Mouse (Mus musculus) kidney, embryonic 15.5 days (tissue): ENCODE measurements around the gene Rdh1. TPM values are rescaled to one million over a fixed set of nuclear protein-coding genes. Genes with fewer than 3 reads are reported as not detected.

ENCODE experiments used
- ATAC-seq: fragments of 200-750 bp; cut with Nextera tagmentation; replicated peaks from 2 replicates; pipeline ENCODE4 v1.8.0; 2017; ENCODE audit warnings: moderate TSS enrichment; ENCODE audit not compliant: low FRiP score
- H3K27ac ChIP-seq: fragments of 300-500 bp; sonication (generic); 2 replicates; pipeline ENCODE4 v1.5.1; 2015; ENCODE audit warnings: mild to moderate bottlenecking, inconsistent platforms
- H3K27me3 ChIP-seq: fragments of 300-500 bp; sonication (generic); 2 replicates; pipeline ENCODE4 v1.6.1; 2015; ENCODE audit warnings: inconsistent platforms
- H3K36me3 ChIP-seq: fragments of 300-500 bp; sonication (generic); 2 replicates; pipeline ENCODE4 v1.6.1; 2015; ENCODE audit warnings: inconsistent platforms
- H3K4me1 ChIP-seq: fragments of 300-500 bp; sonication (generic); 2 replicates; pipeline ENCODE4 v1.6.1; 2015; ENCODE audit warnings: inconsistent platforms
- H3K4me2 ChIP-seq: fragments of 300-500 bp; sonication (generic); 2 replicates; pipeline ENCODE4 v1.6.1; 2015; ENCODE audit warnings: moderate library complexity, mild to moderate bottlenecking, inconsistent platforms
- H3K4me3 ChIP-seq: fragments of 300-500 bp; sonication (generic); replicated peaks from 2 replicates; pipeline ENCODE4 v1.5.1; 2015; ENCODE audit warnings: mild to moderate bottlenecking, inconsistent platforms
- H3K9ac ChIP-seq: fragments of 300-500 bp; sonication (generic); 2 replicates; pipeline ENCODE4 v1.6.1; 2015; ENCODE audit warnings: mild to moderate bottlenecking, inconsistent platforms
- H3K9me3 ChIP-seq: fragments of 300-500 bp; sonication (generic); replicated peaks from 2 replicates; pipeline ENCODE4 v1.6.1; 2016; ENCODE audit warnings: inconsistent platforms
- WGBS: fragments of 180-500 bp; shearing (Covaris S2); methylation state at CpG from one replicate; pipeline ENCODE4 v1.1.7; 2015; ENCODE audit warnings: mixed read lengths; 5-methylcytosine and 5-hydroxymethylcytosine counted together
- polyA plus RNA-seq: library from polyadenylated mRNA; unstranded; fragments of >200 nt; fragmentation: Nextera tagmentation; extraction: Ambion mirVana; gene quantifications from 2 replicates; pipeline ENCODE4 v1.2.1, GENCODE M21; 2015

Gene Rdh1
- polyA plus RNA-seq, 1 experiment from 2014 or later: 0.12 TPM

- 0 out of 2 replicates have a peak overlapping the region, but pooled peaks have one; percentile 15 for H3K27ac ChIP-seq
- no peaks in the 10 kb centered on the region for H3K27me3 ChIP-seq
- H3K4me3 ChIP-seq: no peak overlapping the region
- peaks cover 45% of the 10 kb centered on the region for H3K4me1 ChIP-seq
- H3K4me2 ChIP-seq: no peak overlapping the region
- ATAC-seq: no peak
- 64% methylated on average over 2 of the region's 2 CpGs for WGBS
- no peak overlapping the region for H3K9ac ChIP-seq
- H3K36me3 ChIP-seq: no peaks in the 10 kb centered on the region; the same call in 1 of the 2 replicates
- no peaks in the 10 kb centered on the region for H3K9me3 ChIP-seq
These were observed 23.3 kb upstream of the Rdh1 start for GRCm38 (mm10) chr10:127736266-127736665.

GRCm38 (mm10) chr10:127736916-127737315 is 22.6 kb upstream of the Rdh1 start:
- H3K36me3 ChIP-seq: peaks cover 6% of the 10 kb centered on the region
- WGBS: 70% methylated on average over 4 of the region's 4 CpGs
- H3K4me3 ChIP-seq: no peak overlapping the region
- no peaks in the 10 kb centered on the region for H3K27me3 ChIP-seq
- H3K9ac ChIP-seq: no peak overlapping the region
- H3K4me2 ChIP-seq: no peak overlapping the region
- H3K9me3 ChIP-seq: no peaks in the 10 kb centered on the region
- no peak overlapping the region for H3K27ac ChIP-seq
- H3K4me1 ChIP-seq: peaks cover 43% of the 10 kb centered on the region
- no peak for ATAC-seq

GRCm38 (mm10) chr10:127737552-127737951 is 22.0 kb upstream of the Rdh1 start:
- no peaks in the 10 kb centered on the region for H3K27me3 ChIP-seq
- no peaks in the 10 kb centered on the region for H3K9me3 ChIP-seq
- H3K4me2 ChIP-seq: no peak overlapping the region
- no peak overlapping the region for H3K4me3 ChIP-seq
- peaks cover 13% of the 10 kb centered on the region for H3K36me3 ChIP-seq
- no peak overlapping the region for H3K9ac ChIP-seq
- 35% methylated on average over 2 of the region's 2 CpGs for WGBS
- H3K4me1 ChIP-seq: peaks cover 43% of the 10 kb centered on the region
- no peak for ATAC-seq
- no peak overlapping the region for H3K27ac ChIP-seq

GRCm38 (mm10) chr10:127738151-127738882 is 21.2 kb upstream of the Rdh1 start:
- Histone ChIP-seq H3K9ac (no peak overlapping the region), H3K4me3 (peak overlapping the region; percentile 95), H3K27ac (peak overlapping the region; percentile 91), H3K4me1 (peaks cover 43% of the 10 kb centered on the region), H3K27me3 (no peaks in the 10 kb centered on the region), H3K4me2 (peak overlapping the region; percentile 66), H3K9me3 (no peaks in the 10 kb centered on the region), H3K36me3 (peaks cover 20% of the 10 kb centered on the region)
- ATAC-seq: peak; percentile 35; the same call in 1 of the 2 replicates
- WGBS: 40% methylated on average over 13 of the region's 13 CpGs

GRCm38 (mm10) chr10:127739083-127739660 is 20.3 kb upstream of the Rdh1 start, which contains the start of gene Zbtb39:
Gene Zbtb39 (plus strand): TSS chr10:127739538.
- WGBS: under 1% methylated on average over 42 of the region's 61 CpGs
- peak; percentile 82 for ATAC-seq
- Histone ChIP-seq H3K9me3 (no peaks in the 10 kb centered on the region), H3K4me2 (peak within 1 kb of the TSS; percentile 66), H3K4me1 (peaks cover 38% of the 10 kb centered on the region), H3K9ac (peak within 1 kb of the TSS; percentile 99), H3K36me3 (peaks cover 29% of the 10 kb centered on the region), H3K27ac (peak within 1 kb of the TSS; percentile 91), H3K27me3 (no peaks in the 10 kb centered on the region), H3K4me3 (peak within 1 kb of the TSS; percentile 95)

DNA sequence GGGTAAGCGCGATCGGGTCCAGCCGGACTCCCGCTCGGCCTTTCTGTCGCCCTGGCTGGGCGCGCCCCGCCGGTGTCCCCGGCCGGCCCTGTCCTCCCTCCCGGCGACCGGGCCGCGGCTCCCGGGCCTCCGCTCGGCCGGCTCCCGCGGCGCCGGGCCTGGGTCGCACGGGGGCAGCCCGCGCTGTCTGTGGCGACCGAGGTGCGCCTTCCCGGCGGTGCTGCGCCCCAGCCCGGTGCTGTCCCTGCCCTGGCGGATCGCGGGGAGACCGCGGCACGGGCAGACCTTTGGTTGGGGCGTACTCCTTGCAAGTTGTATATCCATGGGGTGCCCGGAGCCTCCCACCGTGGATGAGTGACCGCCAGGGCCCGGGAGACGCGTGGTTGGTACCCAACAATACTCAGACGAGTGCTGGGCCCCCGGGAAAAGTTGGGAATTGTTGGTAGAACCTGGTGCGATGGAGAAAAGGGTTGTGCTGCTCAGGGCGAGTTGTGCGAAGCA is 19.8 kb upstream of the Rdh1 start:
- Histone ChIP-seq H3K27me3 (no peaks in the 10 kb centered on the region), H3K36me3 (peaks cover 34% of the 10 kb centered on the region), H3K4me3 (peak overlapping the region; percentile 95), H3K4me2 (peak overlapping the region; percentile 66), H3K4me1 (peaks cover 35% of the 10 kb centered on the region), H3K27ac (peak overlapping the region; percentile 91), H3K9me3 (no peaks in the 10 kb centered on the region), H3K9ac (peak overlapping the region; percentile 99)
- ATAC-seq: peak; percentile 56
- under 1% methylated on average over 47 of the region's 55 CpGs for WGBS

- H3K9me3 ChIP-seq: no peaks in the 10 kb centered on the region
- 72% methylated on average over 5 of the region's 5 CpGs for WGBS
- no peaks in the 10 kb centered on the region for H3K27me3 ChIP-seq
- H3K4me3 ChIP-seq: no peak overlapping the region
- no peak overlapping the region for H3K4me2 ChIP-seq
- H3K9ac ChIP-seq: no peak overlapping the region
- H3K36me3 ChIP-seq: peaks cover 67% of the 10 kb centered on the region
- H3K4me1 ChIP-seq: peaks cover 54% of the 10 kb centered on the region
- H3K27ac ChIP-seq: no peak overlapping the region
- ATAC-seq: no peak
These were observed 14.9 kb upstream of the Rdh1 start for GRCm38 (mm10) chr10:127744661-127745060.

GRCm38 (mm10) chr10:127745886-127746285 is 13.6 kb upstream of the Rdh1 start:
- H3K27ac ChIP-seq: no peak overlapping the region
- ATAC-seq: no peak
- H3K4me2 ChIP-seq: no peak overlapping the region
- no peak overlapping the region for H3K4me3 ChIP-seq
- peaks cover 67% of the 10 kb centered on the region for H3K36me3 ChIP-seq
- no peaks in the 10 kb centered on the region for H3K9me3 ChIP-seq
- H3K27me3 ChIP-seq: no peaks in the 10 kb centered on the region
- no peak overlapping the region for H3K9ac ChIP-seq
- WGBS: 68% methylated on average over 5 of the region's 5 CpGs
- peaks cover 54% of the 10 kb centered on the region for H3K4me1 ChIP-seq

- Histone ChIP-seq H3K4me1 (peaks cover 52% of the 10 kb centered on the region), H3K9me3 (no peaks in the 10 kb centered on the region), H3K4me3 (no peak overlapping the region), H3K36me3 (peaks cover 57% of the 10 kb centered on the region), H3K27me3 (no peaks in the 10 kb centered on the region), H3K4me2 (no peak overlapping the region), H3K9ac (no peak overlapping the region), H3K27ac (peak overlapping the region; percentile 67; the same call in 1 of the 2 replicates)
- 84% methylated on average over 8 of the region's 8 CpGs for WGBS
- no peak for ATAC-seq
These were observed 12.3 kb upstream of the Rdh1 start for GRCm38 (mm10) chr10:127747254-127747653.

- peak; percentile 65 for ATAC-seq
- Histone ChIP-seq H3K36me3 (peaks cover 40% of the 10 kb centered on the region), H3K4me1 (peaks cover 52% of the 10 kb centered on the region), H3K27ac (peak overlapping the region; percentile 85), H3K4me2 (peak overlapping the region; percentile 47), H3K9ac (no peak overlapping the region), H3K27me3 (no peaks in the 10 kb centered on the region), H3K4me3 (peak overlapping the region; percentile 31; the same call in 1 of the 2 replicates), H3K9me3 (no peaks in the 10 kb centered on the region)
- WGBS: 5% methylated on average over 8 of the region's 8 CpGs
These were observed 10.5 kb upstream of the Rdh1 start for GRCm38 (mm10) chr10:127748847-127749612.

DNA sequence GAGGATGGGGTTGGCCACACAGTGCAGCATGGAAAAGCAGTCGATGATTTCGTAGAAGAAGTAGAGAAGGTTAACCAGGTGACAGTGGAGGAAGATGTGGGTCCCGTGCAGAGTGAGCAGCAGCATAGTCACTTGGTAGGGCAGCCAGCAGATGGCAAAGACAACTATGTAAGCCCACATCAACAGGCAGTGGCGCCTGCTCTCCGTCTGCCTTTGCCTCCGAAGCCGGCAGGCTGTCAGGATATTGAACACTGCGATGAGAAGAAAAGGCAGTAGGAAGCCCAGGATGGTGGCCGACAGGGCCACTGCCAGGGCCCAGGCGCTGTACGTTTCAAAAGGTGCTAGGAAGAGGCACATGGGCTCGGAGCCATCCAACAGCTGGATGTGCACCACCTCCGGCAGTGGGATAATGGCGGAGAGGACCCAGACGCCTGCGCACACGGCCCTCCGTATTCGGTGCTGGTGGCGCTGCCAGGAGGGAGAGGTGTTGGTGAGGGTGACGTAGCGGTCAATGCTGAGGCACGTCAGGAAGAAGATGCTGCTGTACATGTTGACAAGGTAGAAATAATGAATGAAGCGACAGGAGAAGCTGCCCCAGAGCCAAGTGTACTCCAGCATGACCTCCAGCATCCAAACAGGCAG is 9.3 kb upstream of the Rdh1 start:
- H3K27me3 ChIP-seq: no peaks in the 10 kb centered on the region
- peak overlapping the region; percentile 21; the same call in 1 of the 2 replicates for H3K9ac ChIP-seq
- H3K27ac ChIP-seq: peak overlapping the region; percentile 85
- H3K9me3 ChIP-seq: no peaks in the 10 kb centered on the region
- peaks cover 27% of the 10 kb centered on the region for H3K36me3 ChIP-seq
- peak overlapping the region; percentile 47 for H3K4me2 ChIP-seq
- H3K4me3 ChIP-seq: peak overlapping the region; percentile 31
- peaks cover 59% of the 10 kb centered on the region for H3K4me1 ChIP-seq
- no peak for ATAC-seq
- 56% methylated on average over 24 of the region's 24 CpGs for WGBS
